Mouse (Mus musculus) MEL (cell line): Measurements from ENCODE around the gene Serhl.

Experiments
- BHLHE40 ChIP-seq: IDR thresholded peaks from 2 replicates; pipeline ENCODE4 v1.6.1; 2012; ENCODE audit warnings: low read depth, mild to moderate bottlenecking, inconsistent platforms, low read length, improper control_type of control experiment, borderline replicate concordance
- CTCF ChIP-seq, 3 experiments: IDR thresholded peaks in 2 of 3; conservative IDR thresholded peaks in 1 of 3; 2 replicates each; pipeline ENCODE4 v1.5.1; 2011 to 2012; ENCODE audit warnings: low read length in 3 of 3, low read depth in 2 of 3, mild to moderate bottlenecking in 2 of 3, improper control_type of control experiment in 1 of 3, inconsistent platforms in 1 of 3, mixed read lengths in 1 of 3, moderate library complexity in 1 of 3; ENCODE audit not compliant: control insufficient read depth in 1 of 3, insufficient read depth in 1 of 3, poor library complexity in 1 of 3, severe bottlenecking in 1 of 3
- EP300 ChIP-seq, 2 experiments: IDR thresholded peaks; 2 replicates each; pipeline ENCODE4 v1.6.1; 2011; ENCODE audit warnings: improper control_type of control experiment in 2 of 2, low read length in 2 of 2, low read depth in 1 of 2, mild to moderate bottlenecking in 1 of 2

DNA sequence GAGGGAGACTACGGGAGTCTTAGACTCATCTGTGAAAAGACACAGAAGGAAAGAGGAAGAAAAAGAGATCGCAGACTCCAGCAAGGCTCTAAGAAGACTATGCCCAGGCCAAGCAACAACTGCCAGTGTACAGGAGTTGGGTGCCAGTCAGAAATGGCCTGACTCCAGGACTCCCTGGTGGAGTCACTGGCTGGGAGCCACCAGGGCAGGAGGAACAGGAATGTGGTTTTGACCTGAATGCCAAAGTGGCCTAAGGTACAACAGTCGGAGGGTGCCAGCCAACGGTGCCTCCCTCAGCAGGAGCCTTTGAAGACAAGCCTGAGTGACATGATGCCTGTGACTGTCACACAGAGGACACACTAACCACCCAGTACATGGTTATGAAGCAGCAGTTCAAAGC is 15.1 kb upstream of the Serhl start:
- TF ChIP-seq CTCF (IDR thresholded peaks at IDR 0.05 in 2 of 3, conservative IDR thresholded peaks at IDR 0.05 in 1 of 3; ENCODE audit: control insufficient read depth in 1 of 3, insufficient read depth in 1 of 3, low read depth in 2 of 3, low read length in 3 of 3, poor library complexity in 1 of 3, severe bottlenecking in 1 of 3), result no peak
- TF ChIP-seq BHLHE40, result no peak
- TF ChIP-seq EP300 (IDR thresholded peaks at IDR 0.05; ENCODE audit: low read depth in 1 of 2, low read length in 2 of 2), result no peak
